Mouse (Mus musculus): ENCODE measurements around the gene Hsph1.

GRCm38 (mm10) chr5:149679362-149679761, 43.2 kb upstream of the Hsph1 start:
- TF ChIP-seq EP300 (optimal IDR thresholded peaks at IDR 0.05) (no peak), CTCF (IDR thresholded peaks at IDR 0.05; ENCODE audit: low read depth) (no peak)

Measured in stomach, postnatal 0 days (tissue).